Mouse (Mus musculus): Measurements from ENCODE around the gene Gm21173. TPM values are rescaled to one million over a fixed set of nuclear protein-coding genes. Genes with fewer than 3 reads are reported as not detected.
"Not testable (repeated sequence)": the region's sequence is repeated elsewhere in the genome, so short reads cannot be mapped to it uniquely, and the experiment has no call there.

Gene Gm21173
- total RNA-seq (2015; ENCODE audit: low replicate concordance) (not detected in 2 replicates), total RNA-seq (2017; ENCODE audit: low replicate concordance) (not detected in 2 replicates)

DNA sequence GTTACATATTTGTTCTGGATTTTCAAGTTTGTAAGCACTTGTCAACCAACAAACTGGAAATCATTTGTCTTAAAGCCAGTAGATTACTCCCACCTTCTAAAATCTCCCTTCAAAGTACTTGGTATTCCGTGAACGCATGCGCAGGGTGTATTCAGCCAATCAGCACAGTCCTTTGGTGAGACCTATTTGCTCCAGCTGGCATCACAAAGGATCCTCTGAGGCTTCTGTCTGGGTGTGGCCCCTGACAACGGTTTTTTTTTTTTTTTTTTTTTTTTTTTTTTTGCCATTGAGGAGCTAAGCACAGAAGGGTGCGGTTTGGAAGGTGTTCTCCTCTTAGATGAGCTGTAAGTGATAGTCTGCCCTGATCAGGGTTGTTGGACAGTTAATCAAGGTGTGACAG is at the start of gene Gm21173:
Gene Gm21173, plus strand, starts transcription at position 301 of the 400 bp plus-strand sequence.
- ATAC-seq (replicated peaks; ENCODE audit: low FRiP score, poor library complexity, severe bottlenecking) = not testable (repeated sequence)
